Mouse (Mus musculus) gastrocnemius, postnatal 36 days (tissue): ENCODE results near the gene Tex11. TPM values are rescaled to one million over a fixed set of nuclear protein-coding genes. Genes with fewer than 3 reads are reported as not detected.

Experiments
- total RNA-seq, 2 experiments: library from RNA; stranded (reverse); gene quantifications; 2 replicates each; pipeline ENCODE4 v1.2.3; 2021

Tex11 gene
- total RNA-seq, 2 experiments from 2014 or later = not detected

Other genes starting within 250 kb of the Tex11 start
- not detected for gene Slc7a3, start 26.4 kb upstream of the Tex11 start, total RNA-seq
- 10 to 100 TPM; 27.9 to 28.5 TPM for gene Snx12, start 162.9 kb upstream of the Tex11 start, total RNA-seq
- gene Foxo4, start 194.9 kb upstream of the Tex11 start, total RNA-seq = 100 to 1,000 TPM in 1 of 2 experiments, 10 to 100 TPM in 1; 95.6 to 116 TPM
- not detected for gene Gm614, start 204.3 kb upstream of the Tex11 start, total RNA-seq
- gene Il2rg, start 208.6 kb upstream of the Tex11 start, total RNA-seq = 1 to 10 TPM; 1.8 to 2.5 TPM
- gene Gm20489, start 209.4 kb upstream of the Tex11 start, total RNA-seq = not detected
- 10 to 100 TPM; 15.5 to 18.1 TPM for gene Med12, start 214.4 kb upstream of the Tex11 start, total RNA-seq
- under 1 TPM; 0.08 to 0.15 TPM for gene Nlgn3, start 239.5 kb upstream of the Tex11 start, total RNA-seq